Mouse (Mus musculus) lung, embryonic 16.5 days (tissue): ENCODE measurements around the gene Zmynd8. TPM values are rescaled to one million over a fixed set of nuclear protein-coding genes. Genes with fewer than 3 reads are reported as not detected.

ENCODE experiments used
- ATAC-seq: fragments of 200-750 bp; cut with Nextera tagmentation; 2 replicates; pipeline ENCODE4 v1.8.0; 2017; ENCODE audit warnings: low read depth, mild to moderate bottlenecking, moderate library complexity
- H3K27ac ChIP-seq: fragments of 300-500 bp; sonication (generic); 2 replicates; pipeline ENCODE4 v1.5.1; 2014; ENCODE audit warnings: mild to moderate bottlenecking, control low read depth, low read length
- H3K27me3 ChIP-seq: fragments of 300-500 bp; sonication (generic); 2 replicates; pipeline ENCODE4 v1.6.1; 2014; ENCODE audit warnings: low read depth, low read length, mixed read lengths; ENCODE audit not compliant: control insufficient read depth, insufficient read depth
- H3K36me3 ChIP-seq: fragments of 300-500 bp; sonication (generic); 2 replicates; pipeline ENCODE4 v1.6.1; 2014; ENCODE audit warnings: low read length; ENCODE audit not compliant: control insufficient read depth, insufficient read depth
- H3K4me1 ChIP-seq: fragments of 300-500 bp; sonication (generic); replicated peaks from 2 replicates; pipeline ENCODE4 v1.6.1; 2014; ENCODE audit warnings: low read length, mixed read lengths; ENCODE audit not compliant: control insufficient read depth, insufficient read depth
- H3K4me2 ChIP-seq: fragments of 300-500 bp; sonication (generic); 2 replicates; pipeline ENCODE4 v1.6.1; 2014; ENCODE audit warnings: low read depth, low read length, control low read depth
- H3K4me3 ChIP-seq: fragments of 300-500 bp; sonication (generic); 2 replicates; pipeline ENCODE4 v1.5.1; 2014; ENCODE audit warnings: mild to moderate bottlenecking, low read length, control low read depth
- H3K9ac ChIP-seq: fragments of 300-500 bp; sonication (generic); 2 replicates; pipeline ENCODE4 v1.6.1; 2014; ENCODE audit warnings: low read length, control low read depth
- H3K9me3 ChIP-seq: fragments of 300-500 bp; sonication (generic); 2 replicates; pipeline ENCODE4 v1.6.1; 2016; ENCODE audit warnings: low read length; ENCODE audit not compliant: control insufficient read depth
- WGBS: fragments of 180-500 bp; shearing (Covaris S2); extraction: QIAGEN DNeasy Blood & Tissue Kit; methylation state at CpG from one replicate; pipeline ENCODE4 v1.1.7; 2014; 5-methylcytosine and 5-hydroxymethylcytosine counted together
- polyA plus RNA-seq: library from polyadenylated mRNA; unstranded; fragments of >200 nt; fragmentation: Nextera tagmentation; extraction: Ambion mirVana; gene quantifications from 2 replicates; pipeline ENCODE4 v1.2.1, GENCODE M21; 2015

The Zmynd8 gene
- polyA plus RNA-seq, 1 experiment from 2014 or later = 48.7 TPM

- ATAC-seq = no peak
- 46% methylated on average over 3 of the region's 3 CpGs for WGBS
- no peak overlapping the region for H3K4me3 ChIP-seq
Measured at GRCm38 (mm10) chr2:165901127-165901384, 2.2 kb upstream of the Zmynd8 start.

GRCm38 (mm10) chr2:165900351-165901126, 1.7 kb upstream of the Zmynd8 start:
- H3K9ac ChIP-seq = peak overlapping the region; percentile 36
- H3K4me3 ChIP-seq = no peak overlapping the region
- no peaks in the 10 kb centered on the region for H3K9me3 ChIP-seq
- H3K27ac ChIP-seq = peak overlapping the region; percentile 84
- peak overlapping the region; percentile 34; the same call in 1 of the 2 replicates for H3K4me2 ChIP-seq
- H3K36me3 ChIP-seq = no peaks in the 10 kb centered on the region
- WGBS = 12% methylated on average over 23 of the region's 23 CpGs
- no peaks in the 10 kb centered on the region for H3K27me3 ChIP-seq
- ATAC-seq = peak; percentile 90
- peaks cover 22% of the 10 kb centered on the region for H3K4me1 ChIP-seq

More at GRCm38 (mm10) chr2:165901127-165901384, 2.2 kb upstream of the Zmynd8 start:
- Histone ChIP-seq H3K27me3 (no peaks in the 10 kb centered on the region), H3K27ac (peak overlapping the region; percentile 84), H3K4me1 (peaks cover 23% of the 10 kb centered on the region), H3K4me2 (no peak overlapping the region), H3K9me3 (no peaks in the 10 kb centered on the region), H3K36me3 (no peaks in the 10 kb centered on the region), H3K9ac (peak overlapping the region; percentile 36)

DNA sequence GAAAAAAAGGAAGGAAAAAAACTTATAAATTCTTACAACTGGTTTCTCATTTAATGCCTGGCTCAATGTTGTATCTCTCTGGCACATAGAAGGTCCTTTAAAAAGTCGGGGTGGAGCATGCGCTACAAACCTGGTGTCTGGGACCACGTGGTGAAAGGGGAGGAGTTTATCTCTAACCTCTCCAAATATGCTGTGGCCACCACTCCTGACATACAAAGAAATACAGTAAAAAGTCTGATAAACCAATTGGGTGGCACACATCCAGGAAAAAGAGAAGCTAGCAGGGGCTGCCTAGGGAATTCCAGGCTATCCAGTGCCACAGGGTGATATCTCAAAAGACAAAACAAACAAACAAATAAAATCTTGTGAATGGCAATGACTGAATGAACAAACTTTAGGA, 1.1 kb upstream of the Zmynd8 start:
- Histone ChIP-seq H3K27me3 (no peaks in the 10 kb centered on the region), H3K4me2 (peak overlapping the region; percentile 34), H3K9me3 (no peaks in the 10 kb centered on the region), H3K36me3 (no peaks in the 10 kb centered on the region), H3K4me3 (no peak overlapping the region), H3K4me1 (peaks cover 20% of the 10 kb centered on the region), H3K27ac (peak overlapping the region; percentile 84), H3K9ac (no peak overlapping the region)
- 13% methylated on average over 3 of the region's 3 CpGs for WGBS
- ATAC-seq = peak; percentile 58

- peaks cover 20% of the 10 kb centered on the region for H3K4me1 ChIP-seq
- no peaks in the 10 kb centered on the region for H3K36me3 ChIP-seq
- no peak overlapping the region for H3K4me2 ChIP-seq
- H3K4me3 ChIP-seq = no peak overlapping the region
- no peak overlapping the region for H3K9ac ChIP-seq
- WGBS = 54% methylated on average over 6 of the region's 6 CpGs
- H3K27me3 ChIP-seq = no peaks in the 10 kb centered on the region
- peak overlapping the region; percentile 84 for H3K27ac ChIP-seq
- no peak for ATAC-seq
- no peaks in the 10 kb centered on the region for H3K9me3 ChIP-seq
Measured at GRCm38 (mm10) chr2:165899474-165899873, 658 bp upstream of the Zmynd8 start.

DNA sequence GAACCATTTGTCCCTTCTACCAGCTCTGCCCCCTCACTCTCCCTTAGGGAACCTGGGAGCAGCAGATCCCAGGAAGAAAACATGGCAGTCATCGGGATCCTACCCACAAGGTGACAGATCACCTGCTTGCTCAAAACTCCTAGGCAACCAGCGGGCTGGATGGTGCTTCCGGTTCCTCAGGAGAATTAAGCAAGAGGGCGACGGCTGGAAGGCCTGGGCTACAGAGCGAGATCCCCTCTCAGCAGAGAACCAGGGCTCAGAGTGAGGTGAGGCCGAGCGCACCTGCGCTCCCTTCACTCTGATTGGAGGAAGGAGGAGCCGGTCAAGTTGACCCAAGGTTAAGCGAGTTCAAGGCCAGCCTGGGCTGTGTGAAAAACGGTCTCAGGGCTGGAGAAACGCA, 2.6 kb downstream of the Zmynd8 start:
- H3K4me3 ChIP-seq = no peak overlapping the region
- H3K4me1 ChIP-seq = peaks cover 19% of the 10 kb centered on the region
- no peak for ATAC-seq
- no peaks in the 10 kb centered on the region for H3K9me3 ChIP-seq
- WGBS = 65% methylated on average over 13 of the region's 13 CpGs
- H3K9ac ChIP-seq = no peak overlapping the region
- no peak overlapping the region for H3K4me2 ChIP-seq
- H3K36me3 ChIP-seq = no peaks in the 10 kb centered on the region
- no peaks in the 10 kb centered on the region for H3K27me3 ChIP-seq
- H3K27ac ChIP-seq = no peak overlapping the region

DNA sequence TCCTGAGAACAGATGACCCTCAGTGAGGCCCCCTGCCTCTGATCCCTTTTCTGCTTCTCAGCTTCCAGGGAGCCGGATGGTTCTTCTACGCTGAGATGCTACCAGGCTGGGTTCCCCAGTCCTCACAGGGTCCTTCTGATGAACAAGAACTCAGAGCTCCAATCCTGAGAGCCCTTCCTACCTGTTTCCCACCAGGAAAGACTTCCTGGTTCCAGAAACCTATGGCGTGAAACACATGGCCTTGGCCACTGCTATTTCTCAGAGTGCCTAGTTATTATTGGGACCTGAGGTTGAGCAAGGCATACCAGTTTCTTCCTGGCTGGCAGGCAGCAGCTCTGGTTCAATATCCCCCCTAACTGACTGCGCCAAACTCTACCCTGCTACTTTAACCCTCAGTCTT, 3.1 kb downstream of the Zmynd8 start:
- H3K27ac ChIP-seq = no peak overlapping the region
- no peak overlapping the region for H3K4me2 ChIP-seq
- H3K36me3 ChIP-seq = no peaks in the 10 kb centered on the region
- peaks cover 14% of the 10 kb centered on the region for H3K4me1 ChIP-seq
- no peak overlapping the region for H3K9ac ChIP-seq
- H3K27me3 ChIP-seq = no peaks in the 10 kb centered on the region
- no peak overlapping the region for H3K4me3 ChIP-seq
- WGBS = 89% methylated on average over 4 of the region's 4 CpGs
- no peak for ATAC-seq
- H3K9me3 ChIP-seq = no peaks in the 10 kb centered on the region

GRCm38 (mm10) chr2:165894533-165894932, 4.3 kb downstream of the Zmynd8 start:
- Histone ChIP-seq H3K36me3 (no peaks in the 10 kb centered on the region), H3K4me2 (no peak overlapping the region), H3K9ac (no peak overlapping the region), H3K9me3 (no peaks in the 10 kb centered on the region), H3K27me3 (no peaks in the 10 kb centered on the region), H3K4me1 (peaks cover 2% of the 10 kb centered on the region; the same call in 1 of the 2 replicates), H3K4me3 (no peak overlapping the region), H3K27ac (no peak overlapping the region)
- 70% methylated on average over 2 of the region's 4 CpGs for WGBS
- ATAC-seq = no peak

DNA sequence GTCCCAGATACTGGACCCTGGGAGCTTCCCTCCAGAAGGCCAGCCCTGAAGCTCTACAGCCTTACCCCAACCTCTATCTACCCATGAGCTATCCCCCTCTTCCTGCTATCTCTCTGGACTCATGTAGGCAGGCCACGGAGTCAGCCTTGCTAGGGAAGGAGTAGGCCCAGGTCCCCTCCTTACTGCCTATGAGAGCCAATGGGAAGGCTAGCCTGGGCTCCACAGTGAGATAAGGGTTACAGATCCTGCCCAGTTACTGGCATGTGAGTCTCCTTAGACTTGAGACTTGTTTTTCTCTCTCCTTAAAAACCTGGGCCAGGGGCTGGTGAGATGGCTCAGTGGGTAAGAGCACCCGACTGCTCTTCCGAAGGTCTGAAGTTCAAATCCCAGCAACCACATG, 5.6 kb downstream of the Zmynd8 start:
- Histone ChIP-seq H3K4me1 (peaks cover 7% of the 10 kb centered on the region), H3K9ac (no peak overlapping the region), H3K9me3 (no peaks in the 10 kb centered on the region), H3K36me3 (no peaks in the 10 kb centered on the region), H3K27ac (no peak overlapping the region), H3K27me3 (no peaks in the 10 kb centered on the region), H3K4me2 (no peak overlapping the region), H3K4me3 (no peak overlapping the region)
- 90% methylated on average over 3 of the region's 3 CpGs for WGBS
- ATAC-seq = no peak

DNA sequence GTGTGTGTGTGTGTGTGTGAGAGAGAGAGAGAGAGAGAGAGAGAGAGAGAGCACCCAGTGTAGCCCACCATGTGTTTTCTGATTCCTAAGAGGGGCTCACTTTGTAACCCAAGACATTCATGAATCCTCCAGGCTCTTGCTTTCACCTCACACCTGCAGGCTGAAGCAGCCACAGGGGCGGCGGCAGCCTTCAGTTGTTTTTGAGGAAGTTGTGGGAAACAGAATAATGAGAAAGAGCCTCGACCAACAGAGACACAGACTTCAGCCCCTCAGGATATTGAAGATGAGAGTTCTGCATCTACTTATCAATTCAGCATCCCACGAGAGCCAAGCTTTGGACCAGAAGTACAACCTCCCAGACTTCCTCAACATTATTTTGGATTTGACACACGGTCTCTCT, 6.2 kb downstream of the Zmynd8 start:
- H3K4me2 ChIP-seq = no peak overlapping the region
- H3K9me3 ChIP-seq = no peaks in the 10 kb centered on the region
- no peak overlapping the region for H3K4me3 ChIP-seq
- peaks cover 12% of the 10 kb centered on the region for H3K4me1 ChIP-seq
- ATAC-seq = no peak
- H3K9ac ChIP-seq = no peak overlapping the region
- H3K27me3 ChIP-seq = no peaks in the 10 kb centered on the region
- H3K27ac ChIP-seq = no peak overlapping the region
- WGBS = 61% methylated on average over 5 of the region's 5 CpGs
- H3K36me3 ChIP-seq = no peaks in the 10 kb centered on the region

DNA sequence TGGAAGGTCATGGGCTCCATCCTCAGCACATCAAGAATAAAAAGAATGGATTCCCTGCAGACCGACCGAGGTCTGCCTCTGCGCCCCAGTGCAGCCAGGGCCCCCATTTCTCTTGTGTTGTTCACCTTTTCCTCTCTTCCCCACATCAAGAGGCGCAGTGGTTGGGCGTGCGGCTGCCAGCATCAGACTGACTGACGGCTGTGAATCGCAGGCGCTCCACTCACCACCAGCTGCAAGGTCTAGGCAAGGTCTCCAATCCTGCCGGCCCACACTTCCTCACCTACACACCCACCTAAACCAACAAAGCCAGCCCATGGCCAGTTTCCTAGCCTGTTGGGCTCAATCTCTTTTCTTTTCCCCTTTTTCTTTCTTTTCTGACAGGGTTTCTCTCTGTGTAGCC, 8.4 kb downstream of the Zmynd8 start:
- H3K4me2 ChIP-seq = no peak overlapping the region
- H3K9me3 ChIP-seq = no peaks in the 10 kb centered on the region
- ATAC-seq = no peak
- H3K27ac ChIP-seq = no peak overlapping the region
- no peaks in the 10 kb centered on the region for H3K36me3 ChIP-seq
- 70% methylated on average over 10 of the region's 10 CpGs for WGBS
- H3K4me1 ChIP-seq = peaks cover 34% of the 10 kb centered on the region
- no peak overlapping the region for H3K9ac ChIP-seq
- H3K4me3 ChIP-seq = no peak overlapping the region
- no peaks in the 10 kb centered on the region for H3K27me3 ChIP-seq
